Mouse (Mus musculus) left cerebral cortex, adult 9 months (tissue): ENCODE measurements at regions not wholly inside any gene's neighbourhood (a gene's known extent, or its start where the extent isn't known, plus 50 kb on each side); places are given as distances from the start of the nearest gene placed in this dataset.

ENCODE experiments used
- DNase-seq, 2 experiments: peaks; one replicate each; pipeline ENCODE4 v3.0.0; 2022; ENCODE audit warnings: low spot score in 2 of 2

- DNase-seq = no peak
Observed at GRCm38 (mm10) chr4:55817035-55817818, 285.0 kb upstream of the Klf4 start.

DNA sequence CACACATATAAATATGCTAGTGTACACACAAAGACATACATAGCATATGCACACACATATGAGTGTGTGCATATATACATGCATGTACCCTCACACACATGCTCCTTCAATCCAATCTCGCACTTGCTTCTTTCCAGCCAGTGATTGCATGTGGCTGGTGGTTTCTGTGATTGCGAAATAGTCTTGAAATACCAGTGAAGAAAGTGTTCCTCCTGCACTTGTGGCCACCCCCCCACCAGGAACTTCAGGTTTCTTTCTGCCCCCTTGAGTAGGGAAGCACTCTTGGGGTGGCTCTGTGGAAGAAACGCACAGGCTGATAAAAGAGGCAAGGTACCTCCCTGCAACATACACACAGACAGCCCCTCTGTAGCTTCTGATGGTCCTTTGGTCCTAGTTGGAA, 283.6 kb upstream of the Klf4 start:
- DNase-seq = no peak

DNA sequence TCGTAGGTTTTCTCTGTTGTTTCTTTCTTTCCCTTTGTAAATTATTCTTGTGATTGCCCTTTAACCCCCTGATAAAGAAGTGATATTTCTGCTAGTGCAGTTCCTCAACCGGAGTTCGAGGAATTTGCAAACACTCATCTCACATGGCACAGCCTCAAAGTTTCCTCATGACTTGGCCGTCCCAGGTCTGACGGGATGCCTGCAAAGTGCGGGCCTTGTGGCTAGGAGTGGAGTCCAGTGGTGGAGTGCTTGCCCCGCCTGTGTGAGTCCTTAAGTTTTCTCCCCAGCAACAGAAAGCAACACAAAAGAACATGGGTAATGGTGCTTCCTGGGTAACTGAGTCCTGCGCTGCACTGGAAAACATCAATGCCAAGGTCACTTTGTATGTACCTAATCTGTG, 280.6 kb upstream of the Klf4 start:
- no peak for DNase-seq

DNA sequence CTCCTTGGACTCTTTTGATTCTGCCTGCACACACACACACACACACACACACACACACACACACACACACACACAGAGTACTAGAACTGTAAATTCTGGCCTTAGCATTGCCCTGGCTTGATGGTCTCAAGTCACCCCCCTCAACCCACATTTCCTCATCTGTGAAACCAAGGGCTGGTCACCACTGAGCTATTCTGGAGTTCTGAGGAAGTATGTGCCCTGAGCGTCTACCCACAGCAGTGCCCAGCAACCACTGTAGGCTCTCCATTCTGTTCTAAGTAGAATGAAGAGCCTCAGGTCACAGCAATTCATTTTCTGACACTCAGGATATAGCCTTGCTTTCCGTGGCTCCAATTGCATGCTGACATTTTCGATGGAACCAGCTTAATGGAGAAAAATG, 279.4 kb upstream of the Klf4 start:
- no peak for DNase-seq

GRCm38 (mm10) chr4:55808501-55808900, 276.2 kb upstream of the Klf4 start:
- DNase-seq = no peak

DNA sequence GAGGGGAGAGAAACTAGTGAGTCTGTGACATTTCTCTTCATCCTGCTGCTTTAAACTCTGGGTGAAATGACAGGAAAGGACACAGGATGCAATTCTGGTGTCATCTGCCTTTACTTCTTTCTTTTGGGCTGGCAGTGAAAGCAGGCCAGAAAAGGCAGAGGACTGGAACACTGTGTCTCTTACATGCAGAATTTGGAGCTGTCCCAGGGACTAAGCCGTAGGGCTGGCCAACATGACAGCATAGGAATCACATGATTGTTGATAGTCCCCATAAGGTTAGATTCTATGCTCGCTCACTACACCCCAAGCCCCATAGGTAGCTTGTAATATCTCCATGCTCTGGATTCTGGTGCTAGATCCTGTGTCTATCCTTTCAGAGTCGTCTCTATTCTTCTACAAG, 274.5 kb upstream of the Klf4 start:
- no peak for DNase-seq

DNA sequence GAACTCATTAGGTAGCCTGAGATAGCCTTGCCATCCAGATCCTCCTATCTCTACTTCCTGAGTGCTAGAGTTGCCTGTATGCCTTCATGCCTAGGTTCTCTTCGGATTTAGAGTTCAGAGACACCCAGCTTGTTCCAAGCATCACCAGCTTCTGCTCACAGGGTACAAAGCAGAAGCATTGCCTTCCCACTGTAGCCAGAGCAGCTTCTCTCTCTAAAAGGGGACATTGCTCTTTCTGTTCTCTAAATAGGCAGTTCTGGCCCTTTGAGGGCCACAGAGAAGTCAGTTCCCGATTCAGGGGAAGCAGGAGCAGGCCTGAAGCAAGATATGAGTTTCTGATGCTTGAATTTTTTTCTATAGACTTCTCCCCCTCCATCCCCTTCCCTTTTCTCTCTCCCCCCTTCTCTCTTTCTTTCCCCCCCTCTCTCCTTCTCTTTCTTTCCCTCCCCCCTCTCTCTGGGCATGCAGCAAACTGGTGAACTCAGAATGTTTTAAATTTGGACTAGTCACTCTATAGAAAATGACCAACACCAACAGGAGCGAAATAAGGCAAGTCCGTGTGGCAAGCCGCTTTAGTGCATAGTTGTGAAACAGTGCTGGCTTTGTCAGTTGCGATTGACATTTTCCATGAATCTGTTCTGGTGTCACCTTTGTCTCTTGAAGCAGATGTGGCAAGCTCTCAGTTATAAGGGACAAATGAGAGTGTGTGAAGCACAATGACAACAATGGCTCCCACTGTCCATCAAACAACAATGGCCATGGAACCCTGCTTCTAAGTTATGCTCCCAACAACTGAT, 273.2 kb upstream of the Klf4 start:
- no peak for DNase-seq

DNA sequence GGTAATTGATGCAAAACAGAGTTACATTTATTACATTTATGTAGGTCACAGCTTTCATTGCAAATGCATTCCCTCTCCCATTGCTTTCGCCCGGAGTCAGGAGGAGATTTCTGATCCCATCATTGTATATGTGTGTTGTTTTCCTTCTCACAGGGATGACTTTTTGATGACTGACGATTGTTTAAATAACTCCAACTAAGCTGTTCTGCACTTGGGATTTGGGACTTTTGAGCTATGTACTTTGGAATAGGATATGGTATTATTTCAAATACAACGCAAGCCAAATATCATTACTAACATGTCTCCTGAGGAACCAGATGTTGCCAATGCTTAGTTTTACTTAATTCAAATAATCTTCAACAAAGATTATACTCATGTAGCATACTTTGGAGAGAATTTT, 269.8 kb upstream of the Klf4 start:
- no peak for DNase-seq

DNA sequence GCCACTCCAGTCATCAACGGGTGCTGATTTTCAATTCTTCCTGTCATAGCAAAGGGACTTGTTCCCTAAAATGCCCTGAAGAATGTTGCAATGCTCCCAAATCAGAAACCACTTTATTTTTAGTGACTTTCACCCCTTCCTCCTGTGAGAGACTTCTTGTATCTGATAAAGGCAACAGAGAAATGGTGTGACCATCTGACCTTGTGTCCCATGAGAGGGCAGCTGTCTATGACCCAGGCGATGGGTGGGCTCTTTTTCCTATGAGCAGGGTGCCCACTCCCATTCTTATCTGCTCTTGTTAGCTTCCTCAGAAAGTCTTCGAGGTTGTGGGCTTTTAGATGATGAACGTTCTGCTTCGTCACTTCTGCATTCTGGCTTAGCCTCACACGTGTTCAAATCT, 265.8 kb upstream of the Klf4 start:
- no peak for DNase-seq

GRCm38 (mm10) chr4:55781329-55781847, 249.1 kb upstream of the Klf4 start:
- DNase-seq = no peak

DNA sequence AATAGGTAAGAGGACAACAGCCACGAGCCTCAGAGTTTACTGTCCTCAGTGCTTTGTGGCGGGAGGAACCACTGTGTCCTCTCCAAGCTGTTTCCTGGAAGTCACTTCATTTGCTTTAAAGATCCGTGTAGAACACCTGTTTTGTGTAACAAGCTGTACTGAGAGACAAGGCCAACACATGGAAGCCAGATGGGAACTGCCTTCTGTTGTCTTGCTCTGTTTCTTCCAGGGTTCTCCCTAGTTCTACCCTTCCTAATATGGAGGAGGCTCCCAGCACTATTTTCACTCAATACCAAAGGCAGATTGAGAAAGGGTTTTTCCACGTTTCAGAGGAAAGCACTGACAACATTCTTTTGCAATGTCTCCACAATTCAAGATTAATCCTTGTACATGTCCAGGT, 247.3 kb upstream of the Klf4 start:
- DNase-seq = peak in 1 of 2 experiments; percentile 10

DNA sequence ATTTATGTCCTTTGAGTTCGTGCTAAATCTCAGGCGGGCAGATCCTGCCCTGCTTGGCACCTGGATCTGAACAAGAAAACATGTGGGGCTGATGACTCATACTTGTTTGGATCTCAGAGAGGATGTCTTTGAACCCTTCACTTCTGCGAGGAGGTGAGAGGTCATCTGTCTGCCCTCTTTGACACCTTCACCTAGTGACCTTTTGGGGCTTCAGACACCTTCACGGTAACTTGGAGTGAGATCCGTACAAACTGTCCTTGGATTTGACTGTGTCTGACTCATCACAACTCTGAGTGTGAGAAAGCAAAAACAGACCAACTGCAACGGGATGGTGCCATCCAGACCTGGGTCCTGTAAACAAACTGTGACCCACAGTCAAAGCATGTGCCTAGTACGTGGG, 243.6 kb upstream of the Klf4 start:
- no peak for DNase-seq

- no peak for DNase-seq
Observed at GRCm38 (mm10) chr4:55774571-55774970, 242.3 kb upstream of the Klf4 start.

GRCm38 (mm10) chr4:55769656-55770055, 237.4 kb upstream of the Klf4 start:
- no peak for DNase-seq

DNA sequence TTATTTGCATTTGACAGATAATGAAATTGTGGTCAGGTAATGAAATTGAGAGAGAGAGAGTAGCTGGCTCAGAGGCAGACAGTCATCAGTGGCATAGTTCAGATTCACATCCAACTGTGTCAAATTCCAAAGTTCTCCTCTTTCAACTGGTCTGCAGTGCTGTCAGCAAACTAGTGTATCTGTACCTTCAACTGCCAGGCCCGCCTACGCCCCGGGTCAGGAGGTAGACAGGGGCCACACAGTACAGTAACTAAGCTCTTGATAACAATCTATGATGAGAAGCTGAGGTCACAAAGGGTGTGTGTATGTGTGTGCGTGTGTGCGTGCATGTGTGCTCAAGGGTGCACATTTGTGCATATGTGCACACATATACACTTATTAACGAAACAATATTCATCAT, 236.1 kb upstream of the Klf4 start:
- DNase-seq = no peak

DNA sequence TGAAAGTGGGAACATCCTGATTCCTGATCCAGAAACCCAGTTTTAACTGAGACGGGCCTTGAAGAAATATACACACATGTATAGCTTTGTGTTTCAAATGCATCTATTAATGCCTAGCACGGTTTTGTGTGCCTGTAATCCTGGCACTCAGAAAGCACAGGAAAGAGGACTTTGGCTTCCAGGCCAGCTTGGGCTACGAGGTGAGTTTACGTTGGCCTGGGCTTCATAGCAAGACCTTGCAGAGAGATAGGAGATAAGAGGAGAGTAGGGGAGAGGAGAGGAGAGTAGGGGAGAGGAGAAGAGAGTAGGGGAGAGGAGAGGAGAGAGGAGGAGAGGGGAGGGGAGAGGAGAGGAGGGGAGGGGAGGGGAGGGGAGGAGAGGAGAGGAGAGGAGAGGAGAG, 234.9 kb upstream of the Klf4 start:
- DNase-seq = no peak

- no peak for DNase-seq
Observed at GRCm38 (mm10) chr4:55765780-55766179, 233.5 kb upstream of the Klf4 start.

- DNase-seq = no peak
Observed at GRCm38 (mm10) chr4:55763112-55763511, 230.8 kb upstream of the Klf4 start.

DNA sequence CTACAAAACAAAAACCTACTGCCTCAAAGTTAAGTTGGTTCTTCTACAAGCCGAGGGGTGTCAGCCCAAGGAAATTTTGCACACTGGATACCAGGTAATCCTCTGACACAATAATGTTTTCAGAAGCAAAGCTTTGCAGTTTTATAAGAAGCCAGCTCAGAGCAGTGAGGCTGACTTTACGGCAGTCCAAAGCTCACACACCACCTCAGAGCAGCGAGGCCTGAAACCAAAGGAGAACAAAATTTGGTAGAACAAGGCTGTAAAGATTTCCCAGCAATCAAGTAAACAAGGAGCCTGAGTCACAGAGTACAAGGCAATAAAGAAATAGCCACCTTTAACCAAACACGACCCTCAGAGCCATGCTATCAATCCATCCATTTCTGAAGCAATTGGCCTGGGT, 230.1 kb upstream of the Klf4 start:
- no peak for DNase-seq

GRCm38 (mm10) chr4:55757148-55757927, 225.1 kb upstream of the Klf4 start:
- peak in 1 of 2 experiments; percentile 9 for DNase-seq

GRCm38 (mm10) chr4:55749949-55750600, 217.8 kb upstream of the Klf4 start:
- DNase-seq = no peak

- peak; percentile 3 to 7 for DNase-seq
Observed at GRCm38 (mm10) chr4:55741355-55741754, 209.1 kb upstream of the Klf4 start.
